Mouse (Mus musculus) kidney, postnatal 36 days (tissue): ENCODE data around the gene Kmt5b.
A peak's percentile ranks its signal among the peaks of the same experiment; 100 is the strongest.

ENCODE experiments used
- DNase-seq, 2 experiments: peaks; one replicate each; pipeline ENCODE4 v3.0.0; 2021 to 2022; ENCODE audit warnings: mixed read lengths in 2 of 2

Kmt5b gene

DNA sequence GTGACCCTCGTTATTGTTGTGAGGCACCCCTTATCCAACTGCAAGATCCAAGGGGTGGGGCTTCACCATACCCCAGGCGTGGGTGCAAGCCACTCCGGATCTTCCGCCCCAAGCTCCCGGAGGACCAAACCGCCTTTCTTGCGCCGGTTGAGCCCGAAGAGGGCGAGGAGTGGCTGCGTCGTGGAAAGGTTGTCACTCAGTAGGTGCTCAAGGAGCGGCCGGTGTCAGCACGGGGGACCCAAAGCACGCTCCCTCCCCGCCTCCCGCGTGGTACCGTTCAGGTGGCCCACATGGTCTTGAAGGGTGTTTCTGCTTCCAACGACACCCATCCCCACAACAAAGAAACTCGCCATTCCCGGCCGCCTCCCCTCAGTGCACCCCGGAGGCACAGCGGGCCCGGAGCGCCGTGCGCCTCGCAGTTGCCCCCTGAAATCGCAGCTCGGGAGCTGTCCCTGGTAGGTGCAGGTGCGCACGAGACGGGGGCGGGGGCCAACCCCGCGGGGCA is at the start of gene Kmt5b:
Gene Kmt5b (plus strand): TSS at position 146 of the 505 bp plus-strand sequence.
- DNase-seq: no peak

DNA sequence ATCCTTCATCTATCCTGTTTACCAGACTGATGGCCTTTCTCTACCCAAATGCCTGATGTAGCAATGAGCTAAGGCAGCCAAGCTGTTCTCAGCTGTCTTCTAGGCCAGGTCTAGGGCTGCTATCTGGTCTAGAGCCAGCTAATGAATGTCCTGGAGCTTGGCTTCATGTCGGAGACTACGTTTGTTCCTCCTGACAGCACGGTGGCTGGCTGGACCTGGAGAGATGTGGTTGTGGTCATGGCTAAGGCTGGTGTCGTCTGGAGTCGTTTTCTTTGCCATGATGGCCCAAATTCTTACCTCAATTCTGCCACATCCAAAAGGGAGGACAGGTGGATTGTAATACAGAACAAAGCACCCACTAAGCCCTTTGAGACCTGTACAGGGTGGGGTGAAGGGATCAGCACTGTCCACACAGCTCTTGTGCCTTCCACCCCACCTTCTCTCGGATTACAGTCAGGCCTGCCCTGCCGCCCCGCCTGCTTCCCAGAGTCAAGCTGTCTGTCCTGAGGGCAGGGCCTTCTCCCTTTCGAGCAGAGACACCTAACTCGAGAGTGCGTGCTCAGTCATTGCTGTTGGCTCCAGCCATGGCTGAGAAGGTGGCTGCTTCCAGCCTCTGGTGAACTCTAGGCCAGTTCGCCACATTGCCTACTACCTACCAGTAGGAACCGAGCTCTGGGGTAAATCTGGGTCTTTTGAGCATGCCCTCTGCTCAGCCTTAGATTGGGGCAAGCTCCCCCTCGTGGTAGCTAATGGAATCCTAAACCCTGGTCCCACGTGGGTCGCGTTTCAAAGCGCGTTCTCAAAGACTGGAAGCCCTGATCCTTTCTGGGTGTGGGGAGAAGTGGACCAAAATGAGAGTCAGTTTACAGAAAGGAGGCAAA is 48.5 kb upstream of the Kmt5b start:
- DNase-seq: peak; percentile 69 to 80

DNA sequence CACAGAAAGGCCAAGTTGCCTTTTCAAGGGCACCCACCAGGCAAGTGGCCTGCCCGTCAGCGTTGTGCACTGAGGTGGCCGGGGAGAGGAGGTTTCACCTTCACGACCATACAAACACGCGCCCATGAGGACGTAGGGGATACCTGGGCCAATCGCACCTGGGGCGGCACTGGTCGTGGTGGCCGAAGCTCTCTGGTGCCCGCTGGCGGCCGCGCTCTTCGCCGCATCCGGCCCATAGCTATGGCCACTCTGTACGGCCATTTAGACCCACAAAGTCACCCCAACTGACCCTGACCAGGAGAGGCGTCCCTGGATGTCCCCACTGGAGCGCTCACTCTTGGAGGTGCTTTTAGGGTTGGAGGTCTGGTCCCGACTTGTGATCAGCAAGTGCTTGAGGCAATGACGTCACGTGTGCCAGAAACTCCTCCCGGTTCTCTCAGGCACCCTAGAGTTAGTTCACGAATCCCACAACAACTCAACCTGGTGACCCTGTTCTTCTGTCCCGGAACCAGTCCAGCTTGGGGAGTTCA is 47.8 kb upstream of the Kmt5b start:
- DNase-seq: peak; percentile 74 to 89

GRCm38 (mm10) chr19:3723170-3723569 is 44.1 kb upstream of the Kmt5b start:
- DNase-seq: no peak

- peak in 1 of 2 experiments; percentile 72 for DNase-seq
These were observed 43.3 kb upstream of the Kmt5b start for GRCm38 (mm10) chr19:3723904-3724303.

- DNase-seq: peak; percentile 85 to 89
These were observed 42.4 kb upstream of the Kmt5b start for GRCm38 (mm10) chr19:3724779-3725178.

- DNase-seq: no peak
These were observed 38.3 kb upstream of the Kmt5b start for GRCm38 (mm10) chr19:3728901-3729300.

DNA sequence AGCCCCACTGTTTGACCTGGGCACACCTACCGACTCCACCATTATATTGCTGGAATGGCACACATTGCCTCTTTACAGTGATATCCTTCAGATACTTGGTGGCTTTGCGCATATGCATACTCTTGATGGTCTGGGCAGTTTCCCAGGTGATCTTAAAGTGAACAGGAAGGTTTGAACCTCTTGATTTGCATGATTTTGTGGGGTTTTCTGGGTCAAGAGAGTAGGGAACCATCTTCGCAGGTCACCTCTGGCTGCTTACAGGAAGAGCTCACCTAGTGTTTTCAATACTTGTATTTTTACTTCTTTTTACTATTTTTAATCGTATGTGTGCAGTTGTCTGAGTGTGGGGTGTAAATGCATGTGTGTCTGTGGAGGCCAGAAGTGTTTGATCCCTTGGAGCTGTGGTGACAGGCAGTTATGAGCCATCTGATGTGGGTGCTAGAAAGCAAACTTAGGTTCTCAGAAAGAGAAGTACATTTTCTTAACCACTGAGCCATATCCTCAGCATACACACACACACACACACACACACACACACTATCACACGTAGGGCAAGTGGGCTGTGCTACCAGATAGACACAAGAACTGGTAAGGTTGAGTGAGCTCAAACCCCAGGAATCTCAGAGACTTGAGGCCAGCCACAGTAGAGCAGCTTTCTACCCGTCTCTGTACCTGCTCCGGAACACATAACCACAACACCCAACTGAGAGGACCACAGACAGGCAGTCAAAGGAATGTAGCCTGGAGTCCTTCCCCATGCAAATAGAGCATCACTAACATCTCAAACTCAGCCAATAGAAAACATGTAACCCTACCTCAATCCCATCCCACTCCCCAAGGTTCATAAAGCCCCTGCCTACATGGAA is 36.2 kb upstream of the Kmt5b start:
- no peak for DNase-seq

DNA sequence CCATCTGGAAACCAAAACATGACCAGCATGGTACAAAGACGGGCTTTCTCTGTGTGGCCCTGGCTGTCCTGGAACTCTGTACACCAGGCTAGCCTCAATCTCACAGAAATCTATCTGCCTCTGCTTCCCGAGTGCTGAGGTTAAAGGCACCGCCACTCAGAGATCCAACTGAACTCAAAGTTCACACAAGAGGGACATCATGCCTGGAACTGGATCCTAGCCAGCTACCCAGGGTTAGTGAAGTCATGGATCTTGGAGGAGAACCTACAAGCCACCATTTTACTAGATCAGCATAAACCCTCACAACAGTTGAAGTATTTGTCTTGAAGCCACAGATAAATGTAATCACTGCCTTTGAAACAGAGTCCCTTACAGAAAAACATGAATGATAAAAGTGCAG is 31.2 kb upstream of the Kmt5b start:
- DNase-seq: peak; percentile 42 to 62

DNA sequence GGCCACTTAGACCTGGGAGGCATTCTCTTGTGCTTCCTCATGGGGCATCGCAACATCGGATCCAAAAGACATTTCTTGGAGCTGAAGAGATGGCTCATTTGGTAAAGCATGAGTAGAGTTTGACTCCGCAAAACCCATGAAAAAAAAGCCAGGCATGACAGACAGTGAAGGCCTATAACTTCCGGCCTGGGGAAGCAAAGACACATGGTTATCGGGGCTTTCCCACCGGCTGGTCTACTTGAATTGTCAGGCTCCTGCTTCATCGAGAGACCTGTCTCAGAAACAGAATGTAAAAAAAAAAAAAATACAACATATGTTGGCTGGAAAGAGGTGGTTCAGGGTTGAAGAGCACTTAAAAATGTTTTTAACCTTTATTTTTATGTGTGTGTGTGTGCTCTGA is 27.6 kb upstream of the Kmt5b start:
- no peak for DNase-seq

DNA sequence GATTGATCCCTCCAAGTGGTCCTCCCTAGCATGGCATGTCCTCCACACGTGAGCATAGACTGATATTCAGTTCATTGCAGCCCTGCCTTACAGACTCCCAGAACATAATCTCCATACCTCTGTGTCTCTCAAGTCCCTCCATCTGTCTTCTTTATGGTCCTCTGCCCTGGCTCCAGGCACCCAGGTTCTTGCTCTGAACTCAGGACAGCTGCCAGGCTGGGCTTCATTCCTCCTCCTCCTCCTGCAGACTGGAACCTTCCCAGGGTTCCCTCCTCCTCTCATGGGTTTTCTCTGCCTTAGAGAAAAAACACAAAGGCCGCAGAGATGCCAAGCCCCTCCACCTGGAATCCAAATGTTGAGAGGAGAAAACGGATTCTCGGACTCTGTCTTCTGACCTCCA is 24.5 kb upstream of the Kmt5b start:
- no peak for DNase-seq

- no peak for DNase-seq
These were observed 23.9 kb upstream of the Kmt5b start for GRCm38 (mm10) chr19:3743362-3743761.

- peak; percentile 62 to 78 for DNase-seq
These were observed 23.2 kb upstream of the Kmt5b start for GRCm38 (mm10) chr19:3743851-3744512.

DNA sequence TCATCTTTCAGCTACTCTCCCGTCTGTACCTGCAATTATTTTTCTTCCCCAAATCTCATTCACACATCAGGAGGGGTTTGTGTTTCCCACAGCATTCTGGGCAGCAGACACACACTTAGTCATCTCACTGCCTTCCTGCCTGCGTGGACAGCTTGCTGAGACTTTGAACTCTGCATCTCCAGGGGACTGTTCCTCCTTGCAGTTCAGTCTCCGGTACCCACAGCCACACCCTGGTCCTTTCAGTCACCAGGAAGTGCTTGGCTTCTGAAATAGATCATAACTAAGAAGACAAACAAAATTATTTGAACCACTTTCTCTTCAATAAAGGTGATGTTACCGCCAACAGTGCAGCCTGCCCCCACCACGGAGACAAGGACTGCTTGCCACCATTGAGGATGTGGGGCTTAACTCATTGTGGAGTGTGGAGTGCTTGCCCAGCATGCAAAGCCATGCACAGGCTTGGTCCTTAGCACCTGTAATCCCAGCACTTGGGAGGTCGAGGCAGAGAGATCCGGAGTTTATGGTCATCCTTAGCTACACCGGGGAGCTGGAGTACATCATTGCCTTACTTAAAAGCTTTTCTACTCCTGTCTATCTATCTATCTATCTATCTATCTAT is 14.5 kb upstream of the Kmt5b start:
- no peak for DNase-seq

DNA sequence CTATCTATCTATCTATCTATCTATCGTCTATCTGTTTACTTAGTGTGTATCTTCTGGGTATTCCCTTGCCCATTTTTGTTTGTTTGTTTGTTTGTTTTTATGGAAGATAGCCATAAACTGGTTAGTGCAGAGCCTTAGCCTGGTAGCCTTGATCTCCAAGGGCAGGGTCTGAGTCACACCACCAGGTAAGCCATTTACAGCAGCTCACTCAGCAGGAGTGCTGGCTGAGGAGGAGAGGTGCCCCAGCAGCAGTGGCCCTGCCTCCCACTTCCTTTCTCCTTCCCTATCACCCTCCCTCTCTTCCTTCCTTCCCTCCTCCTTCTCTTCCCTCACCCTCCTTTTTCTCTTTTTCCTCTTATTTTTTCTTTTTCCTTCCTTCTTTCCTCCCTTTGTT is 14.0 kb upstream of the Kmt5b start:
- DNase-seq: no peak

DNA sequence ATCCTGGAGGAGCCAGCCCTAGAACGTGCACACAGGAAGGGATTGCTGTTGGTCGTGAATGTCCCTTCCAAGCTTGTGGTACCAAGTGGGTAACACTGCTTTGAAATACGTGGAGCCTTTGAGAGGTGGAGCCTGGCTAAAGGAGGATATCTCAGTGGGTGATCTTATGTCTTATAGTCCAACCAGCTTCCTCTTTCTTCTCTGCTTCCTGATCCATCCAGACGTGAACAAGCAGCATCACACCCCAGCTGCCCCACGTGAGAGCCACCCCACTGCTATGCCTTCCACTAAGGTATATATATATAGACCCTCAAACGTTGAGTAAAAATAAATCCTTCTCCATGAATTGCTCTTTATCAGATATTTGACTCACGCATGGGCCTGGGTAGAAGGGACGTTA is 13.5 kb upstream of the Kmt5b start:
- no peak for DNase-seq

DNA sequence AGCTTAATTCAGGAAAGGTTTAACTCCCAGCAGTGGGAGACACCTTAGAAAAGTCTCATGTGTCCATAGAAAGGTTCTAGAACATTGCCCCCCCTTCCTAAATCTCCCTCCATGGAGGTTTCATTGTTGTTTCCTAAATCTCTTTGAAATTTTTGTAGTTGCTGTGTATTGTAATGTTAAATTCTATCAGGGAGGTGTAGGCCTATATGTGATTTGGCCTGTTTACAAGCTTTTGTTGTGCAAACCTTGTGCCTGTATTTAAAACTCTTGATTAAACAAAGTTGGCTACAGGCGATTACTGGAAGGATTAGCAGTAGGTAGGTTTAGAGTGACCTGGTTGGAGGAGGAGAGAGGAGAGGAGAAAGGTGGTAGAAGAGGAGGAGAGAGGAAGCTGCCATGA is 9.4 kb upstream of the Kmt5b start:
- no peak for DNase-seq

- no peak for DNase-seq
These were observed 1.9 kb upstream of the Kmt5b start for GRCm38 (mm10) chr19:3765221-3765820.

DNA sequence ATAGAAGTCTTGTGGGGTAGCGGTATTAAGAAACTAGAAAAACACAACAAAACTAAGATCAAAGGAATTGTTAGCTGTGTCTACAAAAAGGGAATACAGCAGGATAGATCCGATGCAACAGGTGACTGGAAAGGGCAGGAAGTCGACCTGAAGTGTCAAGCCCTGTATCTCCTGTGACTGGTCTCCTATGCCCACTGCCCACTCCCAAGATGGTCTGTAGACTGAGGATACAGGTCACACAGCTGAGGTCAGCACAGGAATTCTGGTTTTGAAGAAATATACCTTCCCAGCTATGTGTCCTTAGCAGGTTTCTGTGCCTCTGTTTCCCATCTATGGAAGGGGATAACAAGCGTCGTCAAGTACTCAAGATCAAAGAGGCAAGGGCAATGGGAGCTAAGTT is 843 bp upstream of the Kmt5b start:
- no peak for DNase-seq

GRCm38 (mm10) chr19:3767781-3768696 is 818 bp downstream of the Kmt5b start:
- peak; percentile 81 to 89 for DNase-seq
